Mouse (Mus musculus) activated CD4-positive, CD25-positive, alpha-beta regulatory T cell, adult 4 months (primary cell): ENCODE data around the gene Egfem1. TPM values are rescaled to one million over a fixed set of nuclear protein-coding genes. Genes with fewer than 3 reads are reported as not detected.

Source experiments
- ATAC-seq: one replicate; pipeline ENCODE4 v1.8.0; 2017
- polyA plus RNA-seq, 2 experiments: library from polyadenylated mRNA; unstranded; fragments of 100-300 nt; shearing (Covaris generic); gene quantifications; one replicate each; pipeline ENCODE4 v1.2.1; 2017

The Egfem1 gene
- polyA plus RNA-seq, 2 experiments from 2014 or later = not detected

- no peak for ATAC-seq
These were observed 520.3 kb downstream of the Egfem1 start for GRCm38 (mm10) chr3:29602140-29602539.

- ATAC-seq = no peak
These were observed 526.9 kb downstream of the Egfem1 start for GRCm38 (mm10) chr3:29608713-29609112.

GRCm38 (mm10) chr3:29609174-29609573, 527.4 kb downstream of the Egfem1 start:
- ATAC-seq = no peak

- ATAC-seq = no peak
These were observed 537.8 kb downstream of the Egfem1 start for GRCm38 (mm10) chr3:29619586-29619985.

GRCm38 (mm10) chr3:29639819-29640218, 558.0 kb downstream of the Egfem1 start:
- no peak for ATAC-seq

- no peak for ATAC-seq
These were observed 585.0 kb downstream of the Egfem1 start for GRCm38 (mm10) chr3:29666796-29667195.

- ATAC-seq = no peak
These were observed 607.8 kb downstream of the Egfem1 start for GRCm38 (mm10) chr3:29689367-29690285.

GRCm38 (mm10) chr3:29701126-29701525, 619.3 kb downstream of the Egfem1 start:
- no peak for ATAC-seq

GRCm38 (mm10) chr3:29706816-29707215, 625.0 kb downstream of the Egfem1 start:
- ATAC-seq = no peak

- ATAC-seq = no peak
These were observed 625.6 kb downstream of the Egfem1 start for GRCm38 (mm10) chr3:29707467-29707866.

GRCm38 (mm10) chr3:29726376-29726967, 644.6 kb downstream of the Egfem1 start:
- no peak for ATAC-seq

GRCm38 (mm10) chr3:29730062-29730760, 648.4 kb downstream of the Egfem1 start:
- ATAC-seq = no peak

GRCm38 (mm10) chr3:29731509-29731908, 649.7 kb downstream of the Egfem1 start:
- no peak for ATAC-seq

- ATAC-seq = no peak
These were observed 650.8 kb downstream of the Egfem1 start for GRCm38 (mm10) chr3:29732626-29733025.

- no peak for ATAC-seq
These were observed 652.4 kb downstream of the Egfem1 start for GRCm38 (mm10) chr3:29734251-29734650.

GRCm38 (mm10) chr3:29739292-29739691, 657.5 kb downstream of the Egfem1 start:
- no peak for ATAC-seq

Other genes starting within 250 kb of the Egfem1 start
- gene Gm1527, start 189.4 kb upstream of the Egfem1 start, polyA plus RNA-seq = not detected